Mouse (Mus musculus): ENCODE data around the gene Egflam. TPM values are rescaled to one million over a fixed set of nuclear protein-coding genes. Genes with fewer than 3 reads are reported as not detected.

The Egflam gene
- polyA plus RNA-seq, 1 experiment from 2014 or later, result 8.2 TPM

GRCm38 (mm10) chr15:7308711-7309110 lies 89.5 kb downstream of the Egflam start:
- H3K27ac ChIP-seq (ENCODE audit: low read length), result no peak overlapping the region
- no peak overlapping the region for H3K4me2 ChIP-seq (ENCODE audit: low read length)
- no peaks in the 10 kb centered on the region for H3K27me3 ChIP-seq (ENCODE audit: control insufficient read depth, insufficient read depth, low read depth, low read length)
- H3K4me1 ChIP-seq (ENCODE audit: control insufficient read depth, insufficient read depth, low read length), result no peaks in the 10 kb centered on the region
- no peak overlapping the region for H3K4me3 ChIP-seq (ENCODE audit: low read depth, low read length)
- 80% methylated on average over 4 of the region's 4 CpGs for WGBS
- ATAC-seq, result no peak
- no peaks in the 10 kb centered on the region for H3K9me3 ChIP-seq (replicated peaks; ENCODE audit: control insufficient read depth, low read length, poor library complexity, severe bottlenecking)
- H3K9ac ChIP-seq (ENCODE audit: low read depth, low read length), result no peak overlapping the region
- H3K36me3 ChIP-seq (ENCODE audit: control insufficient read depth, insufficient read depth, low read length), result no peaks in the 10 kb centered on the region

GRCm38 (mm10) chr15:7299892-7300291 lies 98.3 kb downstream of the Egflam start:
- Histone ChIP-seq H3K4me1 (ENCODE audit: control insufficient read depth, insufficient read depth, low read length) (no peaks in the 10 kb centered on the region), H3K27ac (ENCODE audit: low read length) (no peak overlapping the region), H3K9me3 (replicated peaks; ENCODE audit: control insufficient read depth, low read length, poor library complexity, severe bottlenecking) (no peaks in the 10 kb centered on the region), H3K36me3 (ENCODE audit: control insufficient read depth, insufficient read depth, low read length) (no peaks in the 10 kb centered on the region), H3K9ac (ENCODE audit: low read depth, low read length) (no peak overlapping the region), H3K27me3 (ENCODE audit: control insufficient read depth, insufficient read depth, low read depth, low read length) (no peaks in the 10 kb centered on the region), H3K4me2 (ENCODE audit: low read length) (no peak overlapping the region), H3K4me3 (ENCODE audit: low read depth, low read length) (no peak overlapping the region)
- ATAC-seq, result no peak
- 89% methylated on average over 1 of the region's 1 CpGs for WGBS

- Histone ChIP-seq H3K4me3 (ENCODE audit: low read depth, low read length) (no peak overlapping the region), H3K27me3 (ENCODE audit: control insufficient read depth, insufficient read depth, low read depth, low read length) (no peaks in the 10 kb centered on the region), H3K9me3 (replicated peaks; ENCODE audit: control insufficient read depth, low read length, poor library complexity, severe bottlenecking) (no peaks in the 10 kb centered on the region), H3K27ac (ENCODE audit: low read length) (no peak overlapping the region), H3K4me1 (ENCODE audit: control insufficient read depth, insufficient read depth, low read length) (peaks cover 6% of the 10 kb centered on the region), H3K9ac (ENCODE audit: low read depth, low read length) (no peak overlapping the region), H3K4me2 (ENCODE audit: low read length) (no peak overlapping the region), H3K36me3 (ENCODE audit: control insufficient read depth, insufficient read depth, low read length) (no peaks in the 10 kb centered on the region)
- ATAC-seq, result peak; percentile 55; the same call in 1 of the 2 replicates
- WGBS, result 97% methylated on average over 1 of the region's 1 CpGs
These were observed 103.0 kb downstream of the Egflam start for GRCm38 (mm10) chr15:7295199-7295598.

GRCm38 (mm10) chr15:7292854-7293253 lies 105.3 kb downstream of the Egflam start:
- ATAC-seq, result peak; percentile 86
- H3K4me1 ChIP-seq (ENCODE audit: control insufficient read depth, insufficient read depth, low read length), result peaks cover 6% of the 10 kb centered on the region
- no peak overlapping the region for H3K27ac ChIP-seq (ENCODE audit: low read length)
- H3K9ac ChIP-seq (ENCODE audit: low read depth, low read length), result no peak overlapping the region
- H3K27me3 ChIP-seq (ENCODE audit: control insufficient read depth, insufficient read depth, low read depth, low read length), result no peaks in the 10 kb centered on the region
- H3K9me3 ChIP-seq (replicated peaks; ENCODE audit: control insufficient read depth, low read length, poor library complexity, severe bottlenecking), result no peaks in the 10 kb centered on the region
- no peak overlapping the region for H3K4me3 ChIP-seq (ENCODE audit: low read depth, low read length)
- 0 out of 2 replicates have a peak overlapping the region, but pooled peaks have one; percentile 10 for H3K4me2 ChIP-seq (ENCODE audit: low read length)
- no peaks in the 10 kb centered on the region for H3K36me3 ChIP-seq (ENCODE audit: control insufficient read depth, insufficient read depth, low read length)

- Histone ChIP-seq H3K9me3 (replicated peaks; ENCODE audit: control insufficient read depth, low read length, poor library complexity, severe bottlenecking) (no peaks in the 10 kb centered on the region), H3K27me3 (ENCODE audit: control insufficient read depth, insufficient read depth, low read depth, low read length) (no peaks in the 10 kb centered on the region), H3K4me1 (ENCODE audit: control insufficient read depth, insufficient read depth, low read length) (peaks cover 6% of the 10 kb centered on the region), H3K4me3 (ENCODE audit: low read depth, low read length) (no peak overlapping the region), H3K36me3 (ENCODE audit: control insufficient read depth, insufficient read depth, low read length) (no peaks in the 10 kb centered on the region), H3K27ac (ENCODE audit: low read length) (no peak overlapping the region), H3K9ac (ENCODE audit: low read depth, low read length) (no peak overlapping the region), H3K4me2 (ENCODE audit: low read length) (no peak overlapping the region)
- 89% methylated on average over 4 of the region's 4 CpGs for WGBS
- no peak for ATAC-seq
These were observed 108.2 kb downstream of the Egflam start for GRCm38 (mm10) chr15:7290003-7290402.

GRCm38 (mm10) chr15:7289516-7289915 lies 108.7 kb downstream of the Egflam start:
- H3K4me2 ChIP-seq (ENCODE audit: low read length), result no peak overlapping the region
- no peak overlapping the region for H3K27ac ChIP-seq (ENCODE audit: low read length)
- 71% methylated on average over 14 of the region's 14 CpGs for WGBS
- H3K9ac ChIP-seq (ENCODE audit: low read depth, low read length), result no peak overlapping the region
- no peaks in the 10 kb centered on the region for H3K36me3 ChIP-seq (ENCODE audit: control insufficient read depth, insufficient read depth, low read length)
- no peak for ATAC-seq
- H3K4me1 ChIP-seq (ENCODE audit: control insufficient read depth, insufficient read depth, low read length), result peaks cover 6% of the 10 kb centered on the region
- H3K9me3 ChIP-seq (replicated peaks; ENCODE audit: control insufficient read depth, low read length, poor library complexity, severe bottlenecking), result no peaks in the 10 kb centered on the region
- no peaks in the 10 kb centered on the region for H3K27me3 ChIP-seq (ENCODE audit: control insufficient read depth, insufficient read depth, low read depth, low read length)
- no peak overlapping the region for H3K4me3 ChIP-seq (ENCODE audit: low read depth, low read length)

- Histone ChIP-seq H3K27me3 (ENCODE audit: control insufficient read depth, insufficient read depth, low read depth, low read length) (no peaks in the 10 kb centered on the region), H3K4me3 (ENCODE audit: low read depth, low read length) (no peak overlapping the region), H3K36me3 (ENCODE audit: control insufficient read depth, insufficient read depth, low read length) (no peaks in the 10 kb centered on the region), H3K9ac (ENCODE audit: low read depth, low read length) (no peak overlapping the region), H3K4me1 (ENCODE audit: control insufficient read depth, insufficient read depth, low read length) (peaks cover 6% of the 10 kb centered on the region), H3K27ac (ENCODE audit: low read length) (no peak overlapping the region), H3K4me2 (ENCODE audit: low read length) (no peak overlapping the region), H3K9me3 (replicated peaks; ENCODE audit: control insufficient read depth, low read length, poor library complexity, severe bottlenecking) (no peaks in the 10 kb centered on the region)
- 51% methylated on average over 4 of the region's 4 CpGs for WGBS
- ATAC-seq, result no peak
These were observed 109.3 kb downstream of the Egflam start for GRCm38 (mm10) chr15:7288841-7289424.

- Histone ChIP-seq H3K4me2 (ENCODE audit: low read length) (no peak overlapping the region), H3K9me3 (replicated peaks; ENCODE audit: control insufficient read depth, low read length, poor library complexity, severe bottlenecking) (no peaks in the 10 kb centered on the region), H3K27me3 (ENCODE audit: control insufficient read depth, insufficient read depth, low read depth, low read length) (no peaks in the 10 kb centered on the region), H3K27ac (ENCODE audit: low read length) (0 out of 2 replicates have a peak overlapping the region, but pooled peaks have one; percentile 6), H3K4me1 (ENCODE audit: control insufficient read depth, insufficient read depth, low read length) (peaks cover 3% of the 10 kb centered on the region), H3K4me3 (ENCODE audit: low read depth, low read length) (no peak overlapping the region), H3K36me3 (ENCODE audit: control insufficient read depth, insufficient read depth, low read length) (no peaks in the 10 kb centered on the region), H3K9ac (ENCODE audit: low read depth, low read length) (no peak overlapping the region)
- WGBS, result 71% methylated on average over 3 of the region's 3 CpGs
- ATAC-seq, result no peak
These were observed 110.3 kb downstream of the Egflam start for GRCm38 (mm10) chr15:7287911-7288310.

GRCm38 (mm10) chr15:7281579-7281978 lies 116.6 kb downstream of the Egflam start:
- Histone ChIP-seq H3K4me1 (ENCODE audit: control insufficient read depth, insufficient read depth, low read length) (no peaks in the 10 kb centered on the region), H3K9me3 (replicated peaks; ENCODE audit: control insufficient read depth, low read length, poor library complexity, severe bottlenecking) (no peaks in the 10 kb centered on the region), H3K27ac (ENCODE audit: low read length) (no peak overlapping the region), H3K27me3 (ENCODE audit: control insufficient read depth, insufficient read depth, low read depth, low read length) (no peaks in the 10 kb centered on the region), H3K4me2 (ENCODE audit: low read length) (no peak overlapping the region), H3K9ac (ENCODE audit: low read depth, low read length) (no peak overlapping the region), H3K4me3 (ENCODE audit: low read depth, low read length) (no peak overlapping the region), H3K36me3 (ENCODE audit: control insufficient read depth, insufficient read depth, low read length) (no peaks in the 10 kb centered on the region)
- ATAC-seq, result peak; percentile 64; the same call in 1 of the 2 replicates
- 52% methylated on average over 6 of the region's 6 CpGs for WGBS

Measured in midbrain, embryonic 16.5 days (tissue).